8 mouse cellular contexts compared by ENCODE assay signal in genomic region chr12:80462292-80462896, GRCm38 (mm10). TPM values are rescaled to one million over a fixed set of nuclear protein-coding genes. Genes with fewer than 3 reads are reported as not detected.
A peak's percentile ranks its signal among the peaks of the same experiment; 100 is the strongest.
DNase-seq lines count a peak whose midpoint lies in the region; ATAC-seq and TF ChIP-seq lines count a peak whose summit lies in the region.
"Not testable (repeated sequence)": the region's sequence is repeated elsewhere in the genome, so short reads cannot be mapped to it uniquely, and the experiment has no call there.

No protein-coding gene starts in this region.

- TF ChIP-seq EP300 in heart, postnatal 0 days (IDR thresholded peaks at IDR 0.05; ENCODE audit: low read depth) = not testable (repeated sequence)

- H3K9me3 ChIP-seq in G1E (replicated peaks); forebrain, embryonic 10.5 days; heart, postnatal 0 days (replicated peaks; ENCODE audit: control insufficient read depth, low read length); lung, embryonic 14.5 days (ENCODE audit: low read depth, low read length); neural tube, embryonic 11.5 days (ENCODE audit: control insufficient read depth, low read length): not testable (repeated sequence)

- not testable (repeated sequence) for H3K9ac ChIP-seq in heart, postnatal 0 days (replicated peaks; ENCODE audit: low read depth, low read length); lung, embryonic 14.5 days
- peak overlapping the region; percentile 83 for H3K9ac ChIP-seq in neural tube, embryonic 11.5 days (ENCODE audit: low read length)

- not testable (repeated sequence) for H3K36me3 ChIP-seq in G1E (replicated peaks); forebrain, embryonic 10.5 days (replicated peaks); heart, postnatal 0 days (replicated peaks; ENCODE audit: control insufficient read depth, insufficient read depth, low read length); lung, embryonic 14.5 days (ENCODE audit: insufficient read depth); neural tube, embryonic 11.5 days (ENCODE audit: control insufficient read depth, insufficient read depth, low read length)

- not testable (repeated sequence) for H3K27me3 ChIP-seq in G1E (ENCODE audit: insufficient read depth, low read length); forebrain, embryonic 10.5 days (ENCODE audit: poor library complexity, severe bottlenecking); heart, postnatal 0 days (ENCODE audit: control insufficient read depth, insufficient read depth, low read length); lung, embryonic 14.5 days (ENCODE audit: insufficient read depth, low read length); neural tube, embryonic 11.5 days (ENCODE audit: control insufficient read depth, insufficient read depth, low read length)

- H3K27ac ChIP-seq in forebrain, embryonic 10.5 days = peak overlapping the region; percentile 94
- peak overlapping the region; percentile 73 for H3K27ac ChIP-seq in heart, postnatal 0 days (ENCODE audit: low read depth)
- not testable (repeated sequence) for H3K27ac ChIP-seq in lung, embryonic 14.5 days (ENCODE audit: low read depth); neural tube, embryonic 11.5 days (ENCODE audit: low read depth, low read length)

- not testable (repeated sequence) for TF ChIP-seq CTCF in G1E (IDR thresholded peaks at IDR 0.05; ENCODE audit: low read depth, low read length)
- TF ChIP-seq CTCF in heart, postnatal 0 days (IDR thresholded peaks at IDR 0.05; ENCODE audit: low read depth) = peak; percentile 23; the same call in 1 of the 2 replicates
- TF ChIP-seq CTCF in lung, embryonic 14.5 days (IDR thresholded peaks at IDR 0.05; ENCODE audit: low read depth) = peak; percentile 22; the same call in 1 of the 2 replicates

- H3K4me2 ChIP-seq in heart, postnatal 0 days (ENCODE audit: low read depth, low read length) = peak overlapping the region; percentile 81
- peak overlapping the region; percentile 79 for H3K4me2 ChIP-seq in lung, embryonic 14.5 days
- peak overlapping the region; percentile 77 for H3K4me2 ChIP-seq in neural tube, embryonic 11.5 days (ENCODE audit: low read depth)

- H3K4me1 ChIP-seq in G1E (ENCODE audit: insufficient read depth, low read depth, low read length) = peaks cover 14% of the 10 kb centered on the region
- peaks cover 17% of the 10 kb centered on the region for H3K4me1 ChIP-seq in forebrain, embryonic 10.5 days
- not testable (repeated sequence) for H3K4me1 ChIP-seq in heart, postnatal 0 days (ENCODE audit: control insufficient read depth, insufficient read depth); lung, embryonic 14.5 days (ENCODE audit: insufficient read depth); neural tube, embryonic 11.5 days (ENCODE audit: control insufficient read depth, insufficient read depth, low read length)

- ATAC-seq in G1E (ENCODE audit: extremely low read depth, insufficient number of reproducible peaks, low FRiP score, poor library complexity, severe bottlenecking); heart, postnatal 0 days (ENCODE audit: insufficient read depth, low read depth); lung, embryonic 14.5 days (ENCODE audit: insufficient read depth): not testable (repeated sequence)
- ATAC-seq in neural tube, embryonic 11.5 days (ENCODE audit: insufficient read depth, low FRiP score, low TSS enrichment) = 0 out of 2 replicates have a peak, but pooled peaks have one; percentile 6

- DNase-seq in G1E (ENCODE audit: low spot score); forebrain, embryonic 10.5 days (ENCODE audit: extremely low spot score, low spot score); heart, postnatal 0 days (ENCODE audit: low spot score): not testable (repeated sequence)
- DNase-seq in cerebellum, adult 9-10 months = peak; percentile 59
- peak; percentile 16 for DNase-seq in kidney, postnatal 10 days
- DNase-seq in lung, embryonic 14.5 days = peak; percentile 53
- peak; percentile 35 for DNase-seq in neural tube, embryonic 11.5 days (ENCODE audit: low spot score)
- peak; percentile 16 for DNase-seq in thymus, postnatal 0 days (ENCODE audit: low spot score)

- WGBS in forebrain, embryonic 10.5 days = 6% methylated on average over 10 of the region's 10 CpGs
- WGBS in heart, postnatal 0 days = 6% methylated on average over 10 of the region's 10 CpGs
- 9% methylated on average over 10 of the region's 10 CpGs for WGBS in lung, embryonic 14.5 days
- WGBS in neural tube, embryonic 11.5 days = 12% methylated on average over 10 of the region's 10 CpGs

- H3K4me3 ChIP-seq in G1E (ENCODE audit: low read depth, low read length) = peak overlapping the region; percentile 91
- H3K4me3 ChIP-seq in forebrain, embryonic 10.5 days = peak overlapping the region; percentile 94
- peak overlapping the region; percentile 65 for H3K4me3 ChIP-seq in heart, postnatal 0 days (ENCODE audit: low read depth, low read length)
- H3K4me3 ChIP-seq in lung, embryonic 14.5 days (ENCODE audit: low read depth, low read length) = peak overlapping the region; percentile 76
- peak overlapping the region; percentile 74 for H3K4me3 ChIP-seq in neural tube, embryonic 11.5 days (ENCODE audit: low read depth, low read length)

RNA-seq across cellular contexts. Expression of gene Exd2, which starts 0.5 kb away (rescaled TPM):
- total RNA-seq in G1E (2014; fragmentation: Nextera tagmentation) (32.4 and 33.0 TPM in 2 replicates), G1E (2017) (21.4 and 21.8 TPM in 2 replicates)
- 3.5 and 5.9 TPM in 2 replicates for polyA plus RNA-seq in G1E (2012)
- 31.9 and 33.5 TPM in 2 replicates for polyA plus RNA-seq in forebrain, embryonic 10.5 days (2016; fragmentation: Nextera tagmentation; extraction: Ambion mirVana)
- 11.2 and 32.5 TPM in 2 replicates for total RNA-seq in heart, postnatal 0 days (2014; rRNA removed; ENCODE audit: low replicate concordance)
- 6.8 and 7.7 TPM in 2 replicates for polyA plus RNA-seq in heart, postnatal 0 days (2015; fragmentation: Nextera tagmentation; extraction: Ambion mirVana)
- 28.5 and 29.5 TPM in 2 replicates for polyA plus RNA-seq in lung, embryonic 14.5 days (2014; fragmentation: Nextera tagmentation; extraction: Ambion mirVana)
- polyA plus RNA-seq in neural tube, embryonic 11.5 days (2014; fragmentation: Nextera tagmentation; extraction: Ambion mirVana) = 39.2 and 42.8 TPM in 2 replicates
- polyA plus RNA-seq in thymus, postnatal 0 days (2015; fragmentation: Nextera tagmentation; extraction: Ambion mirVana) = 18.3 and 19.1 TPM in 2 replicates

RNA-seq across cellular contexts. Expression of gene Dcaf5, which starts 26.0 kb away (rescaled TPM):
- total RNA-seq in G1E (2014; fragmentation: Nextera tagmentation) = 36.6 and 47.2 TPM in 2 replicates
- 26.6 and 26.7 TPM in 2 replicates for total RNA-seq in G1E (2017)
- 25.0 and 25.6 TPM in 2 replicates for polyA plus RNA-seq in G1E (2012)
- polyA plus RNA-seq in forebrain, embryonic 10.5 days (2016; fragmentation: Nextera tagmentation; extraction: Ambion mirVana) = 11.9 and 13.3 TPM in 2 replicates
- 22.0 and 25.0 TPM in 2 replicates for total RNA-seq in heart, postnatal 0 days (2014; rRNA removed; ENCODE audit: low replicate concordance)
- 7.1 and 7.9 TPM in 2 replicates for polyA plus RNA-seq in heart, postnatal 0 days (2015; fragmentation: Nextera tagmentation; extraction: Ambion mirVana)
- polyA plus RNA-seq in lung, embryonic 14.5 days (2014; fragmentation: Nextera tagmentation; extraction: Ambion mirVana) = 9.9 and 10.7 TPM in 2 replicates
- polyA plus RNA-seq in neural tube, embryonic 11.5 days (2014; fragmentation: Nextera tagmentation; extraction: Ambion mirVana) = 13.6 and 14.2 TPM in 2 replicates
- polyA plus RNA-seq in thymus, postnatal 0 days (2015; fragmentation: Nextera tagmentation; extraction: Ambion mirVana) = 8.9 TPM in 2 replicates

RNA-seq across cellular contexts. Expression of gene Galnt16, which starts 55.7 kb away (rescaled TPM):
- not detected in 2 replicates for total RNA-seq in G1E (2014; fragmentation: Nextera tagmentation)
- total RNA-seq in G1E (2017) = 0.06 and 0.27 TPM in 2 replicates
- polyA plus RNA-seq in G1E (2012) = 0.01 TPM in 1 of 2 replicates, not detected in the other
- 30.8 and 31.1 TPM in 2 replicates for polyA plus RNA-seq in forebrain, embryonic 10.5 days (2016; fragmentation: Nextera tagmentation; extraction: Ambion mirVana)
- 4.1 and 12.1 TPM in 2 replicates for total RNA-seq in heart, postnatal 0 days (2014; rRNA removed; ENCODE audit: low replicate concordance)
- 3.5 and 3.9 TPM in 2 replicates for polyA plus RNA-seq in heart, postnatal 0 days (2015; fragmentation: Nextera tagmentation; extraction: Ambion mirVana)
- polyA plus RNA-seq in lung, embryonic 14.5 days (2014; fragmentation: Nextera tagmentation; extraction: Ambion mirVana) = 4.8 and 6.7 TPM in 2 replicates
- 7.5 and 10.3 TPM in 2 replicates for polyA plus RNA-seq in neural tube, embryonic 11.5 days (2014; fragmentation: Nextera tagmentation; extraction: Ambion mirVana)
- polyA plus RNA-seq in thymus, postnatal 0 days (2015; fragmentation: Nextera tagmentation; extraction: Ambion mirVana) = 2.2 and 2.4 TPM in 2 replicates
